Mouse (Mus musculus): Measurements from ENCODE around the gene Izumo2.

The Izumo2 gene

GRCm38 (mm10) chr7:44708574-44708973, at the start of gene Izumo2:
Gene Izumo2 (plus strand): TSS chr7:44708742.
- DNase-seq (ENCODE audit: low read depth, low spot score) = peak; percentile 94

GRCm38 (mm10) chr7:44661219-44661618, 47.3 kb upstream of the Izumo2 start:
- no peak for DNase-seq (ENCODE audit: low read depth, low spot score)

- no peak for DNase-seq (ENCODE audit: low read depth, low spot score)
Observed at GRCm38 (mm10) chr7:44662168-44662567, 46.4 kb upstream of the Izumo2 start.

GRCm38 (mm10) chr7:44662569-44662968, 46.0 kb upstream of the Izumo2 start:
- DNase-seq (ENCODE audit: low read depth, low spot score) = no peak

GRCm38 (mm10) chr7:44663546-44663945, 45.0 kb upstream of the Izumo2 start:
- DNase-seq (ENCODE audit: low read depth, low spot score) = no peak

- DNase-seq (ENCODE audit: low read depth, low spot score) = peak; percentile 33
Observed at GRCm38 (mm10) chr7:44664731-44665130, 43.8 kb upstream of the Izumo2 start.

- peak; percentile 65 for DNase-seq (ENCODE audit: low read depth, low spot score)
Observed at GRCm38 (mm10) chr7:44666462-44666861, 42.1 kb upstream of the Izumo2 start.

GRCm38 (mm10) chr7:44667996-44668738, 40.4 kb upstream of the Izumo2 start:
- DNase-seq (ENCODE audit: low read depth, low spot score) = no peak

- no peak for DNase-seq (ENCODE audit: low read depth, low spot score)
Observed at GRCm38 (mm10) chr7:44669103-44669502, 39.4 kb upstream of the Izumo2 start.

GRCm38 (mm10) chr7:44670803-44671202, 37.7 kb upstream of the Izumo2 start, which contains the start of gene Myh14:
Gene Myh14 (minus strand): TSS chr7:44670843.
- DNase-seq (ENCODE audit: low read depth, low spot score) = peak; percentile 87

GRCm38 (mm10) chr7:44672193-44672592, 36.3 kb upstream of the Izumo2 start:
- peak; percentile 25 for DNase-seq (ENCODE audit: low read depth, low spot score)

- DNase-seq (ENCODE audit: low read depth, low spot score) = peak; percentile 59
Observed at GRCm38 (mm10) chr7:44674511-44674910, 34.0 kb upstream of the Izumo2 start.

GRCm38 (mm10) chr7:44675171-44675570, 33.4 kb upstream of the Izumo2 start:
- DNase-seq (ENCODE audit: low read depth, low spot score) = no peak

GRCm38 (mm10) chr7:44676126-44676525, 32.4 kb upstream of the Izumo2 start:
- no peak for DNase-seq (ENCODE audit: low read depth, low spot score)

- DNase-seq (ENCODE audit: low read depth, low spot score) = no peak
Observed at GRCm38 (mm10) chr7:44676611-44677010, 31.9 kb upstream of the Izumo2 start.

- DNase-seq (ENCODE audit: low read depth, low spot score) = no peak
Observed at GRCm38 (mm10) chr7:44683656-44684055, 24.9 kb upstream of the Izumo2 start.

- no peak for DNase-seq (ENCODE audit: low read depth, low spot score)
Observed at GRCm38 (mm10) chr7:44685531-44686402, 22.8 kb upstream of the Izumo2 start.

- DNase-seq (ENCODE audit: low read depth, low spot score) = peak; percentile 60
Observed at GRCm38 (mm10) chr7:44688890-44689289, 19.7 kb upstream of the Izumo2 start.

GRCm38 (mm10) chr7:44689331-44689730, 19.2 kb upstream of the Izumo2 start:
- no peak for DNase-seq (ENCODE audit: low read depth, low spot score)

- DNase-seq (ENCODE audit: low read depth, low spot score) = no peak
Observed at GRCm38 (mm10) chr7:44693427-44694175, 14.9 kb upstream of the Izumo2 start.

GRCm38 (mm10) chr7:44695223-44695622, 13.3 kb upstream of the Izumo2 start:
- no peak for DNase-seq (ENCODE audit: low read depth, low spot score)

GRCm38 (mm10) chr7:44697191-44697710, 11.3 kb upstream of the Izumo2 start:
- peak; percentile 66 for DNase-seq (ENCODE audit: low read depth, low spot score)
